Mouse (Mus musculus): Measurements from ENCODE around the gene Wasf2. TPM values are rescaled to one million over a fixed set of nuclear protein-coding genes. Genes with fewer than 3 reads are reported as not detected.

Gene Wasf2
- polyA plus RNA-seq, 1 experiment from 2014 or later = 23.1 TPM

DNA sequence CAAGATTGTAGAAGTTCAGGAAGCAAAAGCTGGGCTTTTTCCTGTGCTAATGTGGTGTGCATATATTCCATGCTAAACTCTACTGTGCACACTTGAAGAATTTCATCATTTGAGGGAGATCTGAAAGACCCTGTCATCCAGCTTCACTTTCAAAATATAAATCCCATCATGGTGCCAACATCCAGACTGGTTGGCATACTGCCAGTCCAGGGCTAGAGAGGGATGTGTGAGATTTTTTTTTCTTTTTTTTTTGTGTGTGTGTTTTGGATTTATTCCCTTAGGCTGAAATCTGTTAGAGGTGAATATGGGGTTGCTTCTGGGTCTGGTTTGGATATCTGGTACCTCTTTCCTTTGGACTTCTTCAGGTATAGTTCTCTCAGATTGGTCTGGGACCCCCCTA, 40.3 kb downstream of the Wasf2 start:
- ATAC-seq (ENCODE audit: low FRiP score, low TSS enrichment) (no peak), DNase-seq (peak; percentile 39)
- H3K4me1 ChIP-seq (ENCODE audit: control insufficient read depth, insufficient read depth, low read length) = 0 out of 2 replicates have a peak, but pooled peaks cover 3% of the 10 kb centered on the region
- no peaks in the 10 kb centered on the region for H3K9me3 ChIP-seq (ENCODE audit: control insufficient read depth, low read length)
- no peaks in the 10 kb centered on the region for H3K36me3 ChIP-seq (ENCODE audit: control insufficient read depth, insufficient read depth, low read length)
- no peak overlapping the region for H3K9ac ChIP-seq (replicated peaks; ENCODE audit: low read length)
- H3K27ac ChIP-seq (replicated peaks; ENCODE audit: low read depth, low read length) = no peak overlapping the region
- H3K4me3 ChIP-seq (replicated peaks; ENCODE audit: low read depth, low read length) = no peak overlapping the region
- H3K27me3 ChIP-seq (ENCODE audit: control insufficient read depth, insufficient read depth, low read length) = no peaks in the 10 kb centered on the region
- H3K4me2 ChIP-seq (ENCODE audit: low read length) = no peak overlapping the region

DNA sequence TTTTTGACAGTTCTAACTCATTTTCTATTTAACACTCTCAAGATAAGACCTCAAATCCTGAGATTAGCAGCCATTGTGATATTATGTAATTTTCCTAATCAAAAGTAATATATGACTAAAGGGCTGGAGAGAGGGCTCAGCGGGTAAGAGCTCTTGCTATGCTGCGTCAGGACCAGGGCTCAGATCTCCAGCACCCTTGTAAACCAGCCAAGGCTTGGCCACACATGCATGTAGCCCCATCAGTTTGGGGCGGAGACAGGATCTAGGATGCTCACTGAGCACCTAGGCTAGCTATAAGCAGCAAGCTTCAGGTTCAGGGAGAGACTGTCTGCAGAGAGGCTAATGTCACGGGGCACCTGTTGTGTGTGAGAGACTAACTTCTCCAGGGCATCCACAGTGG, 42.1 kb downstream of the Wasf2 start:
- DNase-seq = no peak
- H3K9me3 ChIP-seq (ENCODE audit: control insufficient read depth, low read length) = no peaks in the 10 kb centered on the region
- WGBS = 92% methylated on average over 4 of the region's 4 CpGs
- H3K27ac ChIP-seq (replicated peaks; ENCODE audit: low read depth, low read length) = no peak overlapping the region
- no peak overlapping the region for H3K4me3 ChIP-seq (replicated peaks; ENCODE audit: low read depth, low read length)
- peaks cover 18% of the 10 kb centered on the region for H3K4me1 ChIP-seq (ENCODE audit: control insufficient read depth, insufficient read depth, low read length)
- no peak overlapping the region for H3K4me2 ChIP-seq (ENCODE audit: low read length)
- H3K27me3 ChIP-seq (ENCODE audit: control insufficient read depth, insufficient read depth, low read length) = no peaks in the 10 kb centered on the region
- H3K36me3 ChIP-seq (ENCODE audit: control insufficient read depth, insufficient read depth, low read length) = peaks cover 4% of the 10 kb centered on the region; the same call in 1 of the 2 replicates
- no peak for ATAC-seq (ENCODE audit: low FRiP score, low TSS enrichment)
- H3K9ac ChIP-seq (replicated peaks; ENCODE audit: low read length) = no peak overlapping the region

DNA sequence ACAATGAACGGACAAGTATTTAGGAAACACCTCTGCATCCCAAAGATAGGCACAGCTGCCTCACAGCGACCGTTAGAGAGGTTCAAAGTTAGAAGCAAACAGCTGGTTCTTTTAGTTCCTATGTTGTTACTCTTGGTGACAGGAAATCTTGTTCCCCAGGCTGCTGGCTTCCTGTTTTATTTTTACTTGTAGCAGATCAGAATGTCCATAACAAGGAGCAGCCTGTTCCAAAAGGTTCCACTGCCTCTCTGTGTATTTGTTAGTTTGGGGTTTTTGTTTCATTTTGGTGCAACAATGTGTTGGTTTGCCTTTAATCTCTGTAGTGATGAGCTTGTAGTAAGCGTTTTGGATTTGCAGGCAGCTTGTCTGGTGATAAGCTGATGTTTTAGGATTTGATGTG, 44.1 kb downstream of the Wasf2 start:
- 88% methylated on average over 4 of the region's 4 CpGs for WGBS
- Histone ChIP-seq H3K27ac (replicated peaks; ENCODE audit: low read depth, low read length) (no peak overlapping the region), H3K4me3 (replicated peaks; ENCODE audit: low read depth, low read length) (no peak overlapping the region), H3K9ac (replicated peaks; ENCODE audit: low read length) (no peak overlapping the region), H3K4me1 (ENCODE audit: control insufficient read depth, insufficient read depth, low read length) (peaks cover 18% of the 10 kb centered on the region), H3K36me3 (ENCODE audit: control insufficient read depth, insufficient read depth, low read length) (peaks cover 4% of the 10 kb centered on the region; the same call in 1 of the 2 replicates), H3K4me2 (ENCODE audit: low read length) (no peak overlapping the region), H3K27me3 (ENCODE audit: control insufficient read depth, insufficient read depth, low read length) (no peaks in the 10 kb centered on the region), H3K9me3 (ENCODE audit: control insufficient read depth, low read length) (no peaks in the 10 kb centered on the region)
- ATAC-seq (ENCODE audit: low FRiP score, low TSS enrichment) (no peak), DNase-seq (no peak)

DNA sequence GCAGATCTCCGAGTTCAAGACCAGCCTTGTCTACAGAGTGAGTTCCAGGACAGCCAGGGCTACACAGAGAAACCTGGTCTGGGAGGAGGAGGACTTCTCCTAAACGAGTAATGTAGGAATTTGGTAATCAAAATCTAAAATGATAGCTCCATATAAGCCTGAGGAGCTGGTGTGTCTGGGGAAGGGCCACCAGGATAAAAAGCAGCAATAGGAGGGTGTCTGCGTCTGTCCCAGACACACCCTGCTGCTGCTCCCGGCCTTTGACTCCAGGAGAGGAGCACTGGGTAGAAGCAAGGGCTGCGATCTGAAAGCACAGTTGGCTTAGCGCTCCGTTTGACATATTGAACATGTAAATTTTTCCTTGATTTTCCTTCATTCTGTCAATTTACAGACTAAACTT, 45.0 kb downstream of the Wasf2 start:
- H3K9me3 ChIP-seq (ENCODE audit: control insufficient read depth, low read length) = no peaks in the 10 kb centered on the region
- ATAC-seq (ENCODE audit: low FRiP score, low TSS enrichment) = no peak
- H3K27me3 ChIP-seq (ENCODE audit: control insufficient read depth, insufficient read depth, low read length) = no peaks in the 10 kb centered on the region
- no peak overlapping the region for H3K4me2 ChIP-seq (ENCODE audit: low read length)
- no peak for DNase-seq
- H3K36me3 ChIP-seq (ENCODE audit: control insufficient read depth, insufficient read depth, low read length) = peaks cover 4% of the 10 kb centered on the region; the same call in 1 of the 2 replicates
- peaks cover 18% of the 10 kb centered on the region for H3K4me1 ChIP-seq (ENCODE audit: control insufficient read depth, insufficient read depth, low read length)
- H3K9ac ChIP-seq (replicated peaks; ENCODE audit: low read length) = no peak overlapping the region
- WGBS = 82% methylated on average over 7 of the region's 7 CpGs
- H3K4me3 ChIP-seq (replicated peaks; ENCODE audit: low read depth, low read length) = no peak overlapping the region
- no peak overlapping the region for H3K27ac ChIP-seq (replicated peaks; ENCODE audit: low read depth, low read length)

DNA sequence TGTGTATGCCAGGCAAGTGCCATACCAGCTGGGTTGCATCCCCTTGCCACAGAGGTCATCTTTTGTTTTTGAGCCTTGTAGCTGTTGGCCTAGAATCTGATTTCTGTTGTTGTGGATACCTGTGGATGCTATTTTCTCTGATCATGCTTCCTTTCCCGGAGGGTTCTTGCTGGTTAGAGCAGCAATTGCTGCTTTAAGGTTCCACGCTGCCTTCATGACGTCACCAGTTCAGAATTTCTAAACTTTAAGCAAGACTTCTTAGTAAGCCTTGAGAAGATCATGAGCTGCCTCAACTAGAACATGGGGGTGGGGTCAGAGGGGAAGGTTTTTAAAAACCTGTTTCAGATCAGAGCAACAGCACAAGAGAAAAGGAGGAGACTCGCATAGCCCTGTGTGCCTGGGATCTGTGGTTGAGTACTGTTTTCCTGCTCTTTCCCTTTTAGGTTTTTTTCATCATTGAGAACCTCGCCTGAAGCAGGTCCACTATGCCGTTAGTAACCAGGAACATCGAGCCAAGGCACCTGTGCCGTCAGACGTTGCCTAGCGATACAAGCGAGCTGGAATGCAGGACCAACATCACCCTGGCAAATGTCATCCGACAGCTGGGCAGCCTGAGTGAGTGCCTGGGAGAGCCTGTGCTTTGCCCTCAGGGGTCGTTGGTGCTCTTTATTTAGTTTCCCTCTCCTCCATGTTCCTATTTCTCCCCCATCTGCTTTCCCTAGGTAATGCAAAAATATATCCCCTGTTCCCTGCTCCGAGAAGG, 45.9 kb downstream of the Wasf2 start:
- DNase-seq = peak; percentile 46
- WGBS = 51% methylated on average over 14 of the region's 14 CpGs
- peak overlapping the region; percentile 20 for H3K4me2 ChIP-seq (ENCODE audit: low read length)

DNA sequence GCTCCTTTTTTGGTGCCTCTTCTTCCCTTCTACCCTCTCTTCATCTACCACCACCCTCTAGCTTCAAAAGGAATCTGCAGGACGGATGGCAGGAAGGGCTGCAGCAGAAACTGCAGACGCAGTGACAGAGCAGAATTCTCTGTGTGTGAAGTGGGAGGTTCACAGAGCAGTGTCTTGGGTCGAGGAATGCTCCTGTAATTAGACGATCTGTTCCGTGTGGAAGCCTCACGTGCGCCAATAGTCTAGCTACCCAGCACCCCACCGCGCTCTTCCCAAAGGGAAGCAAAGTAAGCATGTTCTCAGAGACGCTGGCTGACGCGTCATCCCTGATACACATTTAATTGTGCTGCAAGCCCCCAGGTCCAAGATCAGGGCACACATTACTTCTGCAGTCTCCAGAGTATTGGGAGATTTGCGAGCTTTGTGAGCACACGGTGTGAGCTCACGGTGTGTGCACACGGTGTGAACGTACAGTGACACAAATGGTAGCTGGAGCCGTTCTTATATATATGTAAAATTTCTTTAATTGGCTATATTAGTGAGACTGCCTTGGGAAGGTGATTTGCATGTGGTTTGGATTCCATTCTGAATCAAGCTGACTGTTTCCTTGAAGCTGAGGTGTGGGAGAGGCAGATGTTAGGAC, 46.6 kb downstream of the Wasf2 start:
- ATAC-seq (ENCODE audit: low FRiP score, low TSS enrichment) = no peak
- peak overlapping the region; percentile 56 for H3K27ac ChIP-seq (replicated peaks; ENCODE audit: low read depth, low read length)
- H3K27me3 ChIP-seq (ENCODE audit: control insufficient read depth, insufficient read depth, low read length) = no peaks in the 10 kb centered on the region
- WGBS = 47% methylated on average over 18 of the region's 18 CpGs
- DNase-seq = peak; percentile 72
- H3K4me3 ChIP-seq (replicated peaks; ENCODE audit: low read depth, low read length) = no peak overlapping the region
- H3K36me3 ChIP-seq (ENCODE audit: control insufficient read depth, insufficient read depth, low read length) = peaks cover 4% of the 10 kb centered on the region; the same call in 1 of the 2 replicates
- no peak overlapping the region; the same call in 1 of the 2 replicates for H3K9ac ChIP-seq (replicated peaks; ENCODE audit: low read length)
- peaks cover 18% of the 10 kb centered on the region for H3K4me1 ChIP-seq (ENCODE audit: control insufficient read depth, insufficient read depth, low read length)
- no peaks in the 10 kb centered on the region for H3K9me3 ChIP-seq (ENCODE audit: control insufficient read depth, low read length)
- H3K4me2 ChIP-seq (ENCODE audit: low read length) = peak overlapping the region; percentile 20

More for the DNA sequence above, 45.9 kb downstream of the Wasf2 start:
- Histone ChIP-seq H3K9me3 (ENCODE audit: control insufficient read depth, low read length) (no peaks in the 10 kb centered on the region), H3K4me3 (replicated peaks; ENCODE audit: low read depth, low read length) (no peak overlapping the region), H3K27me3 (ENCODE audit: control insufficient read depth, insufficient read depth, low read length) (no peaks in the 10 kb centered on the region), H3K4me1 (ENCODE audit: control insufficient read depth, insufficient read depth, low read length) (peaks cover 18% of the 10 kb centered on the region), H3K9ac (replicated peaks; ENCODE audit: low read length) (no peak overlapping the region), H3K27ac (replicated peaks; ENCODE audit: low read depth, low read length) (peak overlapping the region; percentile 56), H3K36me3 (ENCODE audit: control insufficient read depth, insufficient read depth, low read length) (peaks cover 4% of the 10 kb centered on the region; the same call in 1 of the 2 replicates)
- no peak for ATAC-seq (ENCODE audit: low FRiP score, low TSS enrichment)

DNA sequence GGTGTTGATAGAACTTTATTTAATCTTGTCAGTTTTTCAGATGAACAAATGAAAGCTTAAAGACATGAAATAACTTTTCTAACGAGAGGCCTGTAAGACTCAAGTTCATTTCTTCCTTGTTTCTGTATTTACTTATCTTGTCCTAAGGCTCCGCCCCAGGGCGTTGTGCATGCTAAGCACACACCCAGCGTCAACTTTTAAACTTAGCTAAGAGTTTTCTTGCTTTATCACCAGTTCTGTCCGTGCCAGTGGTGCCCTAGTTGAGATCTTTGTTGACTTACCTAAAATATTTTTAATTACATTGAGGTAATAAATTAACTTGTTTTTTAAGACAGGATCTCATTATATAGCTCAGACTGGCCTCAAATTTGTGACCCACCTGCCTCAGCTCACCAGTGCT, 48.0 kb downstream of the Wasf2 start:
- Histone ChIP-seq H3K9ac (replicated peaks; ENCODE audit: low read length) (no peak overlapping the region), H3K27me3 (ENCODE audit: control insufficient read depth, insufficient read depth, low read length) (no peaks in the 10 kb centered on the region), H3K4me1 (ENCODE audit: control insufficient read depth, insufficient read depth, low read length) (peaks cover 18% of the 10 kb centered on the region), H3K27ac (replicated peaks; ENCODE audit: low read depth, low read length) (no peak overlapping the region), H3K4me2 (ENCODE audit: low read length) (no peak overlapping the region), H3K36me3 (ENCODE audit: control insufficient read depth, insufficient read depth, low read length) (peaks cover 4% of the 10 kb centered on the region; the same call in 1 of the 2 replicates), H3K4me3 (replicated peaks; ENCODE audit: low read depth, low read length) (no peak overlapping the region), H3K9me3 (ENCODE audit: control insufficient read depth, low read length) (no peaks in the 10 kb centered on the region)
- DNase-seq (no peak), ATAC-seq (ENCODE audit: low FRiP score, low TSS enrichment) (no peak)
- 90% methylated on average over 5 of the region's 5 CpGs for WGBS

DNA sequence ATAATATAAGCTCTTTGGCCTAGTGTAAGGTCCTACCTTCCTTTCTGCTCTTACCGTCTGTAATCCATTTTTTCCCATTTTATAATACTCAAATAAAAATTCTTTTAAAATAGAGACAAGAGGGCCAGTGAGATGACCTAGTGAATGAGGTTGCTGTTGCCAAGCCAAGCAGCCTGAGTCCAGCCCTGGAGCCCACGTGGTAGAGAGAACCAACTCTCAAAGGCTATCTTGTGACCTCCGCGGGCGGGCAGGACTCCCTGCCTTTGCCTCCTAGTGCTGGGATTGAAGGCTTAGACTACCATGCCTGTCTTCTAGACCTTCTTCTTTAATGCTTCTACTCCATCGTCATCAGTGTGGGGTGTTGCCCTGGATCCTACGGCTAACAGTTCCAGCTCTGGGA, 49.0 kb downstream of the Wasf2 start:
- Histone ChIP-seq H3K9me3 (ENCODE audit: control insufficient read depth, low read length) (no peaks in the 10 kb centered on the region), H3K4me2 (ENCODE audit: low read length) (no peak overlapping the region), H3K36me3 (ENCODE audit: control insufficient read depth, insufficient read depth, low read length) (peaks cover 4% of the 10 kb centered on the region; the same call in 1 of the 2 replicates), H3K27ac (replicated peaks; ENCODE audit: low read depth, low read length) (no peak overlapping the region), H3K27me3 (ENCODE audit: control insufficient read depth, insufficient read depth, low read length) (no peaks in the 10 kb centered on the region), H3K4me3 (replicated peaks; ENCODE audit: low read depth, low read length) (no peak overlapping the region), H3K9ac (replicated peaks; ENCODE audit: low read length) (no peak overlapping the region), H3K4me1 (ENCODE audit: control insufficient read depth, insufficient read depth, low read length) (peaks cover 18% of the 10 kb centered on the region)
- ATAC-seq (ENCODE audit: low FRiP score, low TSS enrichment) = no peak
- WGBS = 97% methylated on average over 7 of the region's 7 CpGs
- DNase-seq = no peak
